Mouse (Mus musculus) heart, embryonic 14.5 days (tissue): ENCODE data around the gene Fam229a. TPM values are rescaled to one million over a fixed set of nuclear protein-coding genes. Genes with fewer than 3 reads are reported as not detected.

Experiments
- ATAC-seq: fragments of 200-750 bp; cut with Nextera tagmentation; 2 replicates; pipeline ENCODE4 v1.8.0; 2017; ENCODE audit warnings: low read depth, moderate TSS enrichment; ENCODE audit not compliant: insufficient number of reproducible peaks, insufficient read depth, low FRiP score
- H3K27ac ChIP-seq, 2 experiments: fragments of 200-500 bp in 1 of 2; fragments of 300-500 bp in 1 of 2; sonication (generic) in 1 of 2; replicated peaks in 1 of 2; 2 replicates each; pipeline ENCODE4 v1.5.1; 2012 to 2014; ENCODE audit warnings: low read depth in 2 of 2, low read length in 2 of 2, control low read depth in 1 of 2, mild to moderate bottlenecking in 1 of 2, mixed read lengths in 1 of 2; ENCODE audit not compliant: control insufficient read depth in 1 of 2, insufficient read depth in 1 of 2
- H3K27me3 ChIP-seq: fragments of 300-500 bp; sonication (generic); 2 replicates; pipeline ENCODE4 v1.6.1; 2014; ENCODE audit warnings: mild to moderate bottlenecking, low read length, control low read depth; ENCODE audit not compliant: control insufficient read depth, insufficient read depth
- H3K36me3 ChIP-seq: fragments of 300-500 bp; sonication (generic); 2 replicates; pipeline ENCODE4 v1.6.1; 2014; ENCODE audit warnings: mild to moderate bottlenecking, control low read depth, low read length, mixed read lengths; ENCODE audit not compliant: control insufficient read depth, insufficient read depth
- H3K4me1 ChIP-seq, 2 experiments: fragments of 200-500 bp in 1 of 2; fragments of 300-500 bp in 1 of 2; sonication (generic) in 1 of 2; 2 replicates each; pipeline ENCODE4 v1.6.1; 2012 to 2014; ENCODE audit warnings: low read length in 2 of 2, control low read depth in 1 of 2, mixed read lengths in 1 of 2; ENCODE audit not compliant: control insufficient read depth in 2 of 2, insufficient read depth in 2 of 2
- H3K4me2 ChIP-seq: fragments of 300-500 bp; sonication (generic); 2 replicates; pipeline ENCODE4 v1.6.1; 2014; ENCODE audit warnings: mild to moderate bottlenecking, low read length
- H3K4me3 ChIP-seq, 2 experiments: fragments of 200-500 bp in 1 of 2; fragments of 300-500 bp in 1 of 2; sonication (generic) in 1 of 2; 2 replicates each; pipeline ENCODE4 v1.5.1; 2012 to 2014; ENCODE audit warnings: low read length in 2 of 2, mild to moderate bottlenecking in 2 of 2, control low read depth in 1 of 2, low read depth in 1 of 2, moderate library complexity in 1 of 2; ENCODE audit not compliant: control insufficient read depth in 1 of 2, insufficient read depth in 1 of 2
- H3K9ac ChIP-seq: fragments of 300-500 bp; sonication (generic); 2 replicates; pipeline ENCODE4 v1.6.1; 2014; ENCODE audit warnings: mild to moderate bottlenecking, low read length
- H3K9me3 ChIP-seq: fragments of 300-500 bp; sonication (generic); 2 replicates; pipeline ENCODE4 v1.6.1; 2016; ENCODE audit warnings: low read length, control low read depth; ENCODE audit not compliant: control insufficient read depth
- whole genome bisulfite sequencing: fragments of 180-500 bp; shearing (Covaris S2); extraction: QIAGEN DNeasy Blood & Tissue Kit; methylation state at CpG from one replicate; pipeline ENCODE4 v1.1.7; 2014; 5-methylcytosine and 5-hydroxymethylcytosine counted together
- polyA plus RNA-seq: library from polyadenylated mRNA; unstranded; fragments of >200 nt; fragmentation: Nextera tagmentation; extraction: Ambion mirVana; gene quantifications from 2 replicates; pipeline ENCODE4 v1.2.1, GENCODE M21; 2014

Fam229a gene
- polyA plus RNA-seq, 1 experiment from 2014 or later = not detected

DNA sequence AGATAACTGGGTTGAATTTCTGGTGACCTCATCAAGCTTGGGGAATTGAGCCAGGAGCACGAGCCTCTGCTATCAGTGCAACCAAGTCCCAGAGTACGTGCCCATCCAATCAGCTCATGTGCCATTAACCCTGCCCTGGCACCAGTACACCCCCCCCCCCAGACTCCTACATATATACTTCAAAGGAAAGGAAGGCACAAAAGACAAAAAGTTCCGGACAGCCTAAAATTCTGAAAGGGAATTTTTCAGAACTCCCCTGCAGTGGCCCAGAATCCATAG lies 17.2 kb downstream of the Fam229a start:
- WGBS = 22% methylated on average over 3 of the region's 3 CpGs
- Histone ChIP-seq H3K36me3 (no peaks in the 10 kb centered on the region), H3K4me1 (peaks cover 35% of the 10 kb centered on the region in 2 experiments), H3K9me3 (no peaks in the 10 kb centered on the region), H3K27ac (peak overlapping the region in 1 of 2 experiments; percentile 50; a peak in 2 of 4 replicates), H3K27me3 (no peaks in the 10 kb centered on the region), H3K4me3 (no peak overlapping the region), H3K4me2 (no peak overlapping the region; the same call in 1 of the 2 replicates), H3K9ac (no peak overlapping the region)
- peak; percentile 37; the same call in 1 of the 2 replicates for ATAC-seq

DNA sequence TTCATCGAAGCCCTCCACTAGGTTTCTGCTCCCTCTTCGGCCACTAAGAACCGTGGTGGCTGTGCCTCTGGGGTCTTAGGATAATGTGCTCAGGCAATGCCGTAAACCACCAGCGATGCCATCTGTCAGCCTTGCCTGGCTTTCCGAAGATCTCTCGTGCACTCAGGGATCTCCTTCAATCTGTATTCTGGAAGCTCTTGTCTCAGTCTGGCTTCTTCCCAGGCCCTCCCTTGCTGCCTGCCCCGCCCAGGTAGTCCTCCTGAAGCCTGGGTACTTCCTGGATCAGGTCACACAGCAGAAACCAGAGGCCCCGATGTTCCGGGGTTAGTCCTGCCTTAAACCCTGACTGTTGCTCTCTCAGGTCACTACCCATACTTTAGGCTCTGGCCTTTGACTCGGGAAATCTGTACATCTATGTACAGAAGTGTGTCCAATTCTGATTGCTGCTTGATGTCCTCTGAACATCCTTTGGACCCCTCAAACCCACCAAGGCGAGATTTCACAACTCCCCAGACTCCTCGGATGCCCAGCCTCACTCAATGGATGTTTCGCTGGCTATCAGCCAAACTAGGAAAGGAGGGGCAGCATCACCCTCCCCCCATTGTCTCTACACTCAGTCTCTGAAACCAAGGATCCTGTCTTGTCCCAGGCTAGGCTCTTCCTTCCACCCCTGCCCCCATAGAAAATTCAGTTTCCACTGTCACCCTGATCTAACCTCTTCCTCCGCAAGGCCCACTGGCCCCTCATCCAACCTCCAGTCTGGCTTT lies 18.0 kb downstream of the Fam229a start:
- 59% methylated on average over 15 of the region's 15 CpGs for WGBS
- no peak overlapping the region for H3K9ac ChIP-seq
- no peak overlapping the region for H3K4me2 ChIP-seq
- no peak for ATAC-seq
- peaks cover 29% of the 10 kb centered on the region in 2 experiments for H3K4me1 ChIP-seq
- no peaks in the 10 kb centered on the region for H3K9me3 ChIP-seq
- H3K4me3 ChIP-seq = no peak overlapping the region
- peak overlapping the region in 1 of 2 experiments; percentile 50; a peak in 2 of 4 replicates for H3K27ac ChIP-seq
- no peaks in the 10 kb centered on the region for H3K36me3 ChIP-seq
- no peaks in the 10 kb centered on the region for H3K27me3 ChIP-seq

DNA sequence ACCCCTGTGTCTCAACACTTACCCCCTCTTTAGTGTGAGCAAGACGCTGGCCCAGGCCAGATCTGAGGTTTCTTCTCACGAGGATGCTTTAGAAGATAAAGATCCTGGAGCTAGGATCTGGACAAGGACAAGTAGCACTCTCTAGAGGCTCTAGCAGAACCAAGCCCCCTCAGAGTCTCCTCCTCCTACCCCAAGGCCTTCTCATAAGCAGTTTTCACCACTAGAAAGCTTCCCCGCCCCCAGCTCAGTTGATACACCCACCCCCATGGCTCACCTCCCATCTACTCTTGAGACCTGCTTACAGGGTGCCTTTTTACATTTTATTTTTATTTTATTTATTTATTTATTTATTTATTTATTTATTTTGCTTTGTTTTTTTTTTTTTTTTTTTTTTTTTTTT lies 18.7 kb downstream of the Fam229a start:
- Histone ChIP-seq H3K9ac (no peak overlapping the region), H3K27ac (no peak overlapping the region), H3K27me3 (no peaks in the 10 kb centered on the region), H3K4me2 (no peak overlapping the region), H3K4me1 (peaks cover 24 to 25% of the 10 kb centered on the region in 2 experiments), H3K4me3 (no peak overlapping the region), H3K36me3 (no peaks in the 10 kb centered on the region), H3K9me3 (no peaks in the 10 kb centered on the region)
- WGBS = 63% methylated on average over 3 of the region's 3 CpGs
- ATAC-seq = no peak

DNA sequence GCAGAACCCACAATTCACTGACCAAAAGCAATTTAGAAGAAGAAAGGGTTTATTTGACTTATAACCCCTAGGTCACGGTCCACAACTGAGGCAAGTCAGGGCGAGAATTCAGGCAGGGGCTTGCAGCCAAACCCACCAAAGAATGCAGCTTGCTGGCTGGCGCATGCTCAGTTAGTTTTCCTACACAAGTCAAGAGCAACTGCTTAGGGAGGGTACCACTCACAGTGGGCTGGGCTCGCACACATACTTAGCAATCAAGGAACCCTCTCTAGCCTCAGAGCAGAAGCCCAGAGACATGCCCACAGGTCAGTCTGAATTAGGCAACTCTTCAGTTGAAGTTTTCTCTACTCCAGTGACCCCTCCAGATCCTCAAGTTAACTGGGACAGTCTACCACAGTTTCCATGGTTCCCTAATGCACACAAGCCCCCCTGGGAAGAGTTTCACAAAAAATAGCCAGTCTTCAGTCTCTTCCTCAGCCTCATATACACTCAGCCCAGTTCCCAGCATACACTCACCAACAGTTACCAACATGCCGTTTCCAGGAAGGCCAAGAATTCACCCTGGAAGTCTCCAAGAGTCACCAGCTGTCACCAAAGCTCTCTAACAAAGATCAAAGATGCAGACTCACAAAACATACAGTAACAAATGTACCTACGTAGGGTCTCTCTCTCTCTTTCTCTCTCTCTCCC lies 19.9 kb downstream of the Fam229a start:
- Histone ChIP-seq H3K36me3 (peaks cover 11% of the 10 kb centered on the region), H3K27me3 (no peaks in the 10 kb centered on the region), H3K9me3 (no peaks in the 10 kb centered on the region), H3K27ac (peak overlapping the region in 1 of 2 experiments; percentile 12; a peak in 1 of 4 replicates), H3K4me3 (no peak overlapping the region), H3K4me1 (peaks cover 24 to 27% of the 10 kb centered on the region in 2 experiments), H3K4me2 (no peak overlapping the region), H3K9ac (no peak overlapping the region)
- WGBS = 64% methylated on average over 6 of the region's 6 CpGs
- ATAC-seq = no peak

DNA sequence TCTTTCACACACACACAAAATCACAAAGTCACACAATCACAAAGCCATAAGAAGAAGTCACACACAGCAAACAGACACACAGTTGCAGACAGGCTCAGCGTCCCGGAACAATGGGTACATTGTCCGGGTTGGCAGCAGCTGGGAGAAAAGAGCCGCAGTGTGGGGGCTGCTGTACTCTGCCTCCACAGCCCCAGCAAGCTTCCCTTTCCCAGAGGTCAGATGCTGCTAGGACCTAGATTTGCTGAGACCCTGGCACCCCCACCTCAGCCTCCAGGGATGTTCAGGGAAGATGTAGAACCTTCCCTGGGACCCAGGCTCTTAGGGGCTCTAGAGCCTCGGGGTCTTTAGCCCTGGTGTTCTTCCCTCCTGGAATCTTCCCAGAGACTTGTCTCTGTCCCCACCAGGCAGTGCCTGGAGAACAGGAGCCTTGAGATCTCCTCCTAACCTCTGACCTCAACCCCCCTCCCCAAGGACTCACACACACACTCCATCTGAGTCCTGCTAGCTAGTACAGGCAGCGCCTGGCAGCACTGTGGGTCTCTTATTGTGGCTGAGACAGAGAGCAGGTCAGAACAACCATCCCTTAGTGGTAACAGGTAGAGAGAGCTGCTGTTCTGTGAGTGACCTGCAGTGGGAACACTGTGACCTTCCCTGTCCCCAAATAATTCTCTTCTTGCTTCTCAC lies 20.6 kb downstream of the Fam229a start:
- Histone ChIP-seq H3K4me2 (no peak overlapping the region), H3K27me3 (no peaks in the 10 kb centered on the region), H3K9ac (0 out of 2 replicates have a peak overlapping the region, but pooled peaks have one; percentile 11), H3K4me1 (peaks cover 25 to 27% of the 10 kb centered on the region in 2 experiments), H3K4me3 (no peak overlapping the region), H3K27ac (peak overlapping the region in 1 of 2 experiments; percentile 12; a peak in 1 of 4 replicates), H3K36me3 (peaks cover 16% of the 10 kb centered on the region), H3K9me3 (no peaks in the 10 kb centered on the region)
- 59% methylated on average over 6 of the region's 6 CpGs for WGBS
- ATAC-seq = no peak

DNA sequence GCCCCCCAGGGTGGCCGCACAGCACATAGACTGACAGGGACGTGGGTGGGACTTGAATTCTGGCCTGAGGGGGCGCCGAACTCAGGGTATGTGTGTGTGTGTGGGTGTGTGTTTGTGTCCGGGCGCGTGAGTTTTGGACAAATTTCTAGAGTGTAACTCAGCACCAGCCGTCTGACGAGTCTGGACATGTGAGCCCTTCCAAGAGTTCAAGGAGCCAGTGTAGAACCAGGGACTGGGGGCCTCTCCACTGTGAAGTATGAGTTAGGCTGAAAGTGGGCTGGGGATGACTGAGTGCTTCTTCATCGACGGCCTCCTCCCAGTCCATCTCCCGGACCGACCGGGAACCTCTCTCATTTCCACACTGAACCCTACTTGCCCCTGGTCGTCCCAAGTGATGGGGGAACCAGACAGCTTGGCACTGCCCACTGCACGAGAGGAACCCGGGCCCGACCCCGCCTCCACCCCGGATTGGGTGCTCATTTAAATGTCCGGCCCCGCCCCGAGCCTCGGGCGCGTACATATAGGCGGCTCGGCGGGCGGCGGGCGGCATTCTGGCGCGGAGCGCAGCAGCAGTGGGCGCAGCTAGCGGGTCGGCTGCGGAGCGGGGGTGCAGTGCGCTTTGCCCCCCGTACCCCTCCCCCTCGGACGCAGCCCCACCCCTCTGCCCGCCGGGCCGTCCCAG lies 22.2 kb downstream of the Fam229a start, which contains the start of gene Marcksl1:
Gene Marcksl1, plus strand, starts transcription at position 496 of the 682 bp plus-strand sequence.
- H3K36me3 ChIP-seq = peaks cover 33% of the 10 kb centered on the region
- no peaks in the 10 kb centered on the region for H3K9me3 ChIP-seq
- H3K27ac ChIP-seq = peak within 1 kb of the TSS; percentile 37 to 82; a peak in 3 of 4 replicates
- peak within 1 kb of the TSS; percentile 67 to 72 for H3K4me3 ChIP-seq
- peak within 1 kb of the TSS; percentile 73 for H3K4me2 ChIP-seq
- ATAC-seq = peak; percentile 84
- peaks cover 22% of the 10 kb centered on the region in 2 experiments for H3K4me1 ChIP-seq
- no peaks in the 10 kb centered on the region for H3K27me3 ChIP-seq
- peak within 1 kb of the TSS; percentile 99 for H3K9ac ChIP-seq
- 6% methylated on average over 46 of the region's 47 CpGs for WGBS

DNA sequence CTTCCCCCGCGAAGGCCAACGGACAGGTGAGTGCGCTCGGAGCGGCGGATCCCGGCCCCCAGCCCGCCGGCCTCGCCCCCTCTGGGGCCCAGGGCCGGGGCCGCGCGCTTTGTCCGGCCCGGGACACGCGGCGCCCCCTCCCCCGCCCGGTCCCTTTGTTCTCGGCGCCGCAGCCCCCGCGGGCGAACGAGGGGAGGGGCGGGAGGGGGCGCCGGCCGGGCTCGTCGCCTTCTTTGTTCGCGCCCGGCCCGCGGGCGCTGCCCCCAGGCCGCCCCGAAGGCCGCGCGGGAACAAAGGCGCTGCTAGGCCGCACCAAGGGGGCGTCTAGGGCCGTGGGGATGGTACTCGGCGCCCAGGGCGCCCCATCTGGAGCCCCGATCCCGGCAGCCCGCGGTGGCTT lies 22.9 kb downstream of the Fam229a start:
- H3K4me2 ChIP-seq = peak overlapping the region; percentile 73
- H3K9ac ChIP-seq = peak overlapping the region; percentile 99
- H3K36me3 ChIP-seq = peaks cover 39% of the 10 kb centered on the region
- ATAC-seq = peak; percentile 23; the same call in 1 of the 2 replicates
- H3K4me1 ChIP-seq = peaks cover 15% of the 10 kb centered on the region in 2 experiments
- peak overlapping the region; percentile 37 to 82; a peak in 3 of 4 replicates for H3K27ac ChIP-seq
- WGBS = under 1% methylated on average over 40 of the region's 57 CpGs
- peak overlapping the region; percentile 67 to 72 for H3K4me3 ChIP-seq
- H3K9me3 ChIP-seq = no peaks in the 10 kb centered on the region
- H3K27me3 ChIP-seq = no peaks in the 10 kb centered on the region
